Mouse (Mus musculus) neutrophil, adult 5-6 weeks (primary cell): ENCODE measurements at regions not wholly inside any gene's neighbourhood (a gene's known extent, or its start where the extent isn't known, plus 50 kb on each side); places are given as distances from the start of the nearest gene placed in this dataset.
A peak's percentile ranks its signal among the peaks of the same experiment; 100 is the strongest.
"Not testable (repeated sequence)": the region's sequence is repeated elsewhere in the genome, so short reads cannot be mapped to it uniquely, and the experiment has no call there.

Experiments used
- ATAC-seq: fragments of 151-379, 151-347 bp; 2 replicates; pipeline ENCODE4 v1.8.0; 2017; ENCODE audit warnings: mild to moderate bottlenecking, moderate TSS enrichment; ENCODE audit not compliant: insufficient number of reproducible peaks, poor library complexity, low FRiP score, severe bottlenecking; ENCODE audit errors: extremely low read depth

- no peak for ATAC-seq
Measured at GRCm38 (mm10) chr14:73453164-73453563, 56.7 kb upstream of the Med4 start.

DNA sequence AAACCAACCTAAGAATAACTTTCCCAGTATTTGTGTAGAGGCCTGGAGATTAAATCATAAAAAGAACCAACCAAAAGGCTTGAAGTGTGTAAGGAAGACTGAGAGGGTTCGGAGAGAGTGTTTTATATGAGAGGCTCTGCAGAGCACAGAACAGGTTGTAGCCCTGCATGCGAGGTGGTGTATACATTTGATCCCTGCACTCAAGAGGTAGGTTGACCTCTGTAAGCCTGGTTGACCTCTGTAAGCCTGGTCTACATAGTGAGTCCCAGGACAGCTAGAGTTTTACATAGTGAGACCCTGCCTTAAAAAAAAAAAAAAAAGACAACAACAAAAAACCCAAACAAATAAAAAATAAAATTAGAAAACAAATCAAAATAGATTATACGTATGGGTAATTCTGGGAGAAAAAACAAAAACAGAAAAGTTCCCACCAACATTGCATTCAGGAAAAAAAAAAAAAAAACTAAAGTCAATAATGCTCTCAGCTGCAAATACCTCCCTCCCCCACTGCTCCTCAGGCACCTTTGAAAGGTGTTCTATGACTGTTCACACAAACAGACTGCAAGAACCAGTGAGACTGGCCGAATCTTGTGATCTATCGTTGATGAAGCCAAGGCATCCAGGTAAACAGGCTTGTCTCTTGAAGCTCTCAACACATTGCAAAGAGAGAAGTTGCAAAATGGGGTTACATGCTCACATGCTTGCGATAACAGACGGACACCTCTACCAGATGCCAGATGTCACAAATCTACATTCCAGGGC, 57.3 kb upstream of the Med4 start:
- no peak for ATAC-seq

- no peak for ATAC-seq
Measured at GRCm38 (mm10) chr14:73451291-73452045, 58.4 kb upstream of the Med4 start.

DNA sequence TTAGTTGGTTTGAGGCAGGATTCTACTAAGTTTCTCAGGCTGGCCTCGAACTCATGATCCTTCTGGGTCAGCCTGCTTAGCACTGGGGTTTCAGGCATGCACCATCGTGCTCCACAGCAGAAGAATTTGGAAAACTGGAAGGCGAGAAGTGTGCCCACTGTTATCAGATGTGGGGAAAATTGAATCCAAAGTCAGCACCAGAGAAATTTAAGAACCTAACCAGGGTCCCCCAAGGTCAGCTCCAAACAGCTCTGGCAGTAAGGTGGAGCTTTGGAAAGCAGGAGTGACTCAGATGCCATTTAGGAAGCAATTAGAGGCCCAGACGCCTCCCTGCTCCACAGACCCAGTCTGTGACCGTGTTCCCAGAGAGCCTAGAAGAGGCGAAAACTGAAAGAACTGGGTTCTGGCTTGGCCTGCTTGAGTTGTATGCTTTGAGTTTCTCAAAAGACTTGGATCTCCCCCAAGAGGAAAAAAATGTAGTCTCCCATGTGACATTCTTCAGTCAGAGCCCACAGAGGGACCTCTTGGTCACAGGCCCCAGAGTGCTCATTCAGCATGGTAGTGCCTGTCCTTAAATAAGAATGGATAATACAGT, 59.8 kb upstream of the Med4 start:
- no peak for ATAC-seq

- no peak for ATAC-seq
Measured at GRCm38 (mm10) chr14:73449111-73449510, 60.7 kb upstream of the Med4 start.

DNA sequence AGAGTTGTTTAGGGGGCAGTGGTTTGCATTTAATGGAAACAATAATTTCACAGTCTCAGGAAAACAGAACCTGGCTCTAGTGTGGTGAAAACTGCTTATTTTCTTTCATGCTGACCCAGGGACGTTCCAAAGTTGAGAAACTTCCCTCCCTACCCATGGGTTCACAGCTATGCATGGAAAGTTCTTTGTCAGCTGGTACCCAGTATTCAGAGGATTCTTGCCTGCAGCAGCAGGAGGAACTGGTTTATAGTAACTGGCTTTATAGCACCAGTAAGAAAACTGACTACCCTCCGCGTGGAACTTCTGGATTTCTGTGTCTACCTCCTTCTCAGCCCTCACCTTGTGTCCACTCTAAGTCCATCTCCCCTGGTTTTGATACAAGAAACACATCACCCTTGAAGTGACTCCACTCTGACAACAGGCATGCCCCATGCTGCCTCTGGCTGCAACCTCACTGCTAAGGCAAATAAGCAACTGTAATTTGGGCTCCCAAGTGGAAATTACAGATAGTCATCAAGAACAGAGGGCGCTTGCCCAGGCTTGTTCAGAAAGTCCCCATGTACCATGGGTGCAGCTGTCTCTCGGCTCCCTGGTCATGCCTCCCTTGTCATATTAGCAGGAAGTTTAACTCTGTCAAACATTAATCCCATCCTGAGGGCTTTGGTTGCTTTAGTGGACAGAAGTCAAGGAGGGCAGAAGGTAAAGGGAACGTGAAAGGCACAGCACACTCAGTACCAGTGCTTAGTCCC, 60.6 kb upstream of the Itm2b start:
- ATAC-seq, result no peak

DNA sequence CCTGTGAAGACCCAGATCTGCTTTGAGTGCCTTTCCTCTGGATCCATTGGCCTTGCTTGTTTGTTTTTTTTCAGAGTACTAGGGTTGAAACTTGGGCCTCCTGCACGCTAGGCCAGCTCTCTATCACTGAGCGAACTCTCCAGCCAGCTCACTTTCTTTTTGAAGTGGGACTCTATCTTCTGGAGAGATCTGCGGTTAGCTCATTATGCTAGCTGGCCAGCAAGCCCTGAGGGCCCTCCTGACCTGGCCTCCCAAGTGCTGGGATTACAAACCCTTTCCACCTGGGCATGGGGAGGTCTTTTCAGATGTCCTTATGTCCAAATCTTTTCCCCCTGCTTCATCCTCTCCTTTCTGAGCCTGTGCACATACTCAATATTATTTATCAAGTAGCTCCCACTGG, 59.6 kb upstream of the Itm2b start:
- no peak for ATAC-seq

DNA sequence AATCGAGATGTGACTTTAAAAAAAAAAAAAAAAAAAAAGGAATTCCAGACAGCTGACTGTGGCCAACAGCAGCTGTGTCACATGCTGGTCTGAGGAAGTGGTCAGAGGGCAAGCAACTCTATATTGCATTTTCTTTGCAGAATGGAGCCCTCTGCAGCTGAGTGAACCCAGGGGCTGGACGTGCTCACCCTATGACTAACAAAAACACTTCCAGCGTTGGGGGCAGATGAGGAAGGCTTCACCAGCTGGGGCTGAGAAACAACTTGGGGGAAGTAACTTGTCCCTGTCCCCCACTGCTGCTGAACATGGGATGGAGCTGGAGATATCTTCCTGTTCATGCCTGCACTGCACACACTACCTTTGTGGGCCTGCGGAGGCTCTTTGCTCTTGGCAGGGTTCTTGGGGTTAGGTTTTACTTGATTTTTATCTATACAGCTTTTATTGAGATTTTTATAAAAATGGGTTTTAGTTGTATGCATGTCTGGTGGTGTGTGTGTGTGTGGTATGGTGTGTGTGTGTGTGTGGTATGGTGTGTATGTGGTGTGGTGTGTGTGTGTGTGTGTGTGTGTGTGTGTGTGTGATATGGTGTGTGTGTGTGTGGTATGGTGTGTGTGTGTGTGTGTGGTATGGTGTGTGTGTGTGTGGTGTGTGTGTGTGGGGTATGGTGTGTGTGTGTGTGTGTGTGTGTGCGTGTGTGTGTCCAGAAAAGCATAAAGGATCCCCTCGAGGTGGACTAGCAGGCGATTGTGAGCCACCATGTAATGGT, 57.0 kb upstream of the Itm2b start:
- peak; percentile 81 for ATAC-seq

DNA sequence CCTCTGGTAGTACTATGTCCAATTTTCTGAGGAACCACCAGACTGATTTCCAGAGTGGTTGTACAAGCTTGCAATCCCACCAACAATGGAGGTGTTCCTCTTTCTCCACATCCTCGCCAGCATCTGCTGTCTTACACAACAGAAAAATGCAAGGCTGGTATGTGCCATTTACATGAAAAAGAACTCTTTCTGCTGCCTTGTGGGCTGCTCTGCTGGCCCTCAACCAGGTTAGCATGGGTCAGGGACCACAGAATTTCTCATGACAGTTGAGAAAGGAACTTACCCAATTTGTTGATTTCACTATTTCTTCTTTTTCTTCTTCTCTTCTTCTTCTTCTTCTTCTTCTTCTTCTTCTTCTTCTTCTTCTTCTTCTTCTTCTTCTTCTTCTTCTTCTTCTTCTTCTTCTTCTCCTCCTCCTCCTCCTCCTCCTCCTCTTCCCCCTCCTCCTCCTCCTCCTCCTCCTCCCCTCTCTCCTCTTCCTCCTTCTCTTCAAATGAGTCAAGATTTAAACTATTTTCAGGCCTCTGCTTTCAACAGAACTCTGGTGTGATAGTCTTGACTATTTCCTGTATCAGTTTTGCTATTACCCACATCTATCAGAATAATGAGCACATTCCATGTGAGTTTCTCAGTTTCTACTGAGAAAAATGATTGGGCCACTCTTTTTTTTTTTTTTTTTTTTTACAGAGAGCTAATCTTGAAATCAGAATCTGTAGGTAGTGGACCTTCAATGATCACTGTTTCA, 56.3 kb upstream of the Itm2b start:
- ATAC-seq, result not testable (repeated sequence)

GRCm38 (mm10) chr14:73439802-73440309, 54.8 kb upstream of the Itm2b start:
- no peak for ATAC-seq

DNA sequence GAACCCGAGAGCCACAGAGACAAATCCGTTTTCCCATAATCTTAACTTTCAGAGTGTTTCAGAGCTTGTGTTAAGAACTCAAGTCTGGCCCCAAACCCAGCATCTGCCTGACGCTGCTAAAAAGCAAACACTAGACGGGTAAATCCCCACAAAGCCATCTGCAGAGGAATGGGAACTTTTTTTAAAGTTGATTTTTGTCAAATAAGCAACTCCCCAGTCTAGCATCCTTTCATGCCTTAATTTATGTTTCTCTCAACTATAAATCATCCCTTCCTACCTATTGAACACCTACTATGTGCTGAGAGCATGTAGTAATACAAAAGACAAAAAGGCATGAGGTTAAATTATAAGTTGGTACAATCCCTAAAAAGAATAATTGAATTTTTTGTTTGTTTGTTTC, 50.8 kb upstream of the Itm2b start:
- no peak for ATAC-seq
